Mouse (Mus musculus) ovary, postnatal 10 days (tissue): ENCODE measurements around the gene Mtx1.
"Not testable (repeated sequence)": the region's sequence is repeated elsewhere in the genome, so short reads cannot be mapped to it uniquely, and the experiment has no call there.

Experiments
- DNase-seq: peaks from one replicate; pipeline ENCODE4 v3.0.0; 2022; ENCODE audit warnings: low spot score

The Mtx1 gene

DNA sequence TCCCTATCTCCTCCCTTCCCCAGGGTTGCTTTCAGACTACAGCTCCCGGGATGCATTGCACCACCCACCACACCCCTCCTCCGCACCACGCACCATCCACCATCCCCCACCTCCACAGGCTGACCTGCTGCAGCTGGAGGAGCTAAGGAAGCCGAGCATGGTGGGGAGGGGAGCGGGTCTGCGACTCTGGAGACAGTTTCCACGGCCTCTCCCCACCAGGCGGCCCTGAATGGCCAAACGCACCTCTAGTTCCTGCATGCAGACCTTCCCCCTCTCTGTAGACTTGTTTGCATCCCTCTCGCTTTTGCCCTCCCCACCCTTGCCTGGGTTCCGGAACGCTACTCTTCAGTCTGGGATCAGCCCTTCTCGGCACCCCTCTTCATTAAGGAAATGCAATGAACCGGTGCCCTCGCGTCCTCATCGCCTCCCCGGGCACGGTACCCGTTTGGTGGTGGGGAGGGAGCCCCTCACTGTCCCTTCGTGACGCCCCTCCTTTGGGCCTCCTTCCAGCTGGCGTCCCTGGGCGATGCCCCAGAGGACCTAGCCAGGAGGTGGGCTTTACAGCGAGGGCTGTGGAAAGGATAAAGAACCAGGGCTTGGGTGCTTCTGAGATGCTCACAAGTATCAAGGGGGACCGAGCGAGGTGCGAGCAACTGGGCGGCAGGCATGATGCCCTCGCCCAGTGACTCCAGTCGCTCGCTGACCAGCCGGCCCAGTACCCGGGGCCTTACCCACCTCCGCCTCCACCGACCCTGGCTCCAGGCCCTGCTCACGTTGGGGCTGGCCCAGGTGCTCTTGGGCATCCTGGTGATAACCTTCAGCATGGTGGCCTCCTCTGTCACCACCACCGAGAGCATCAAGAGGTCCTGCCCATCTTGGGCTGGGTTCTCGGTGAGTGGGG lies 43.6 kb downstream of the Mtx1 start, which contains the start of gene Fam189b:
TSS of gene Fam189b (plus strand) at position 86 of the 901 bp plus-strand sequence.
- DNase-seq, result peak; percentile 69

GRCm38 (mm10) chr3:89182531-89183057 lies 44.3 kb downstream of the Mtx1 start:
- no peak for DNase-seq

GRCm38 (mm10) chr3:89181749-89182500 lies 45.0 kb downstream of the Mtx1 start:
- no peak for DNase-seq

DNA sequence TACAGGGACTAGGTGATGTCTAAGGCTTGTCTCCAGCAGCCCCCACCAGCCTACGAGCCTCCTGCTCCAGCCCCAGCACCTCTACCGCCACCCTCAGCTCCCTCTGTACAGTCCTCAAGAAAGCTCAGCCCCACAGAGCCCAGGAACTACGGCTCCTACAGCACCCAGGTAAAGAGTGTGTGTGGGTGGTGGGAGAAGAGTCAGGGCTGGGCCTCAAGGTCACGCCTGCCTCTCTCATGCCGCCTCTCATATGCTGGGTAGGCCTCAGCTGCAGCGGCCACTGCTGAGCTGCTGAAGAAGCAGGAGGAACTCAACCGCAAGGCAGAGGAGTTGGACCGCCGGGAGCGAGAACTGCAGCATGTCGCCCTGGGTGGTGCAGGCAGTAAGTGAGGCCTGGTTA lies 47.8 kb downstream of the Mtx1 start:
- no peak for DNase-seq

DNA sequence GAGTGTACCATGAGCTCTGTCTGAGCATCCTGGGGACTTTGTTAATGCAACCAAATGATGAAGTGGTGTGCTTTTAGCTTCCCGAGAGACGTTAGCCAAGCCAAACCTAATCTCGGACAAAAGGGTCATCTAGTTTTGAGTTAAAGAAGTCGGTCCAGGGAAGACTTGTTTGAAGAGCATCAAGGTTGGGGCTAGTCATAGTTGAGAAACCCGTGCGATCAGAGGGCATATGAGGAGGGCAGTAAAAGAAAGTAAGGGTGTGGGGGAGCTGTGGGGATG lies 48.8 kb downstream of the Mtx1 start:
- no peak for DNase-seq

- peak; percentile 70 for DNase-seq
Observed at GRCm38 (mm10) chr3:89177242-89178106, 49.4 kb downstream of the Mtx1 start, which contains the start of gene Scamp3. TSS of gene Scamp3 (plus strand) at chr3:89177473.

- DNase-seq, result no peak
Observed at GRCm38 (mm10) chr3:89176421-89176820, 50.5 kb downstream of the Mtx1 start.

DNA sequence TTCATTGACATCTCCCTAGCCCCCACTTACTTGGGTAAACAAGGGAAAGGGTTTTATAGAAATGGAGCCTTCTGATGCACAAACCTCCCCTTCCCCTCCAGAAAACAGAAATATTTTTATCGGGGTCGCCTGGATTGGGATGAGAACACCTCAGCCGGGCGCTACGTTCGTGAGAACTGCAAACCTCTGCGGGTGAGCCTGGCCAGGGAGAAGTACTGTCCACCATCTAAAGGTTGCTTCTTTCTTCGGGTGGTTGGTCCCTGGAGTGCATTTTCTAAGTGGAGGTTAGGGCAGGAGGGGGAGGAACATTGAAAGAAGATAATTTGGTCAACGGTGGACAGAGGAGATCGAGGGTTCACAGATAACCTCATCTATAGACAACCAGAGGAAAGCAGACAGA lies 51.3 kb downstream of the Mtx1 start:
- DNase-seq, result no peak

DNA sequence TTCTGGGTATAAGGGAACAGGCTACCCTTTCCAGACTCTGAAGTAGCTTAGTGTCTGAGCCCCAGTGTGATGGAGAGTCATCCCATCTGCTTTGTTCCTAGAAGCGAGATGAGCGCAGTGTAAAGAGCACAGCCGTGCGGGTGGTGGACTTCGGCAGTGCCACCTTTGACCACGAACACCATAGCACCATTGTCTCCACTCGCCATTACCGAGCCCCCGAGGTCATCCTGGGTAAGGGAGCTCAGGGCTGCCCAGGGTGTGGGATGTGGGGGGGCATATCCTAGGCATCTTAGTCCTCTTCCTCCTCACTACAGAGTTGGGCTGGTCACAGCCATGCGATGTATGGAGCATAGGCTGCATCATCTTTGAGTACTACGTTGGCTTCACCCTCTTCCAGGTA lies 52.0 kb downstream of the Mtx1 start:
- no peak for DNase-seq

- no peak for DNase-seq
Observed at GRCm38 (mm10) chr3:89166945-89167344, 59.9 kb downstream of the Mtx1 start.

DNA sequence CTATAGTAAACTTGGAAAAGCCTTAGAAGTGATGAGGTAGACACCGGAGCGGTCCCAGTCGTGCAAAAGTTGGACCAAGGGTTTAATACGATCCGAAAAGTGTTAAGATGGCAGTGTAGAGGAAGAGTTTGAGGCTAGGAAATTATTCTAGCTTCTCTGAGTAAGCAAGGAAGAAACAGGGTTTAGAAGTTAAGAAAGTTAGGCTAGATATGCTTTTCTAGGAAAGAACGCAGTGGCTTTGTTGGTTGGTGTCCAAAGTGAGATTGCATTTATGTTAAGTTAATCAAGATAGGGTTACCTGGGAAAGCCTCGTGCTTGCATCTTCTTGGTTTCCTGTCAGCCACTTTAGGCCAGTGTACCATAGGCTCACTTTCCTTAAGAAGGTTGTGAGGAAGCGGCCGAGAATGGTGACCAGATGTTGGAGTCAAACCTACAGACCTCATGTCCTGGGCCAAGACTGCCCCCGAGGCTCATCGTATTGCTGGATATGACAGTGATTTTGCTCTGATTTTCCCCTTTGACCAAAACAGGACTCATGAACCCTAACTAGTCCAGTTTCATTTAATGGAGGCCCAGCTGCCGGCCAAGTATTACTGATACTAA lies 61.5 kb downstream of the Mtx1 start:
- no peak for DNase-seq

- DNase-seq, result peak; percentile 83
Observed at GRCm38 (mm10) chr3:89164506-89165267, 62.2 kb downstream of the Mtx1 start, which contains the start of gene Clk2. TSS of gene Clk2 (plus strand) at chr3:89164795.

GRCm38 (mm10) chr3:89163643-89164245 lies 63.1 kb downstream of the Mtx1 start:
- no peak for DNase-seq

- DNase-seq, result no peak
Observed at GRCm38 (mm10) chr3:89163123-89163522, 63.8 kb downstream of the Mtx1 start.

- no peak for DNase-seq
Observed at GRCm38 (mm10) chr3:89161786-89162185, 65.1 kb downstream of the Mtx1 start.

- not testable (repeated sequence) for DNase-seq
Observed at GRCm38 (mm10) chr3:89161207-89161606, 65.7 kb downstream of the Mtx1 start.

- no peak for DNase-seq
Observed at GRCm38 (mm10) chr3:89159616-89160344, 67.1 kb downstream of the Mtx1 start, which contains the start of gene Hcn3. TSS of gene Hcn3 (minus strand) at chr3:89160196.

DNA sequence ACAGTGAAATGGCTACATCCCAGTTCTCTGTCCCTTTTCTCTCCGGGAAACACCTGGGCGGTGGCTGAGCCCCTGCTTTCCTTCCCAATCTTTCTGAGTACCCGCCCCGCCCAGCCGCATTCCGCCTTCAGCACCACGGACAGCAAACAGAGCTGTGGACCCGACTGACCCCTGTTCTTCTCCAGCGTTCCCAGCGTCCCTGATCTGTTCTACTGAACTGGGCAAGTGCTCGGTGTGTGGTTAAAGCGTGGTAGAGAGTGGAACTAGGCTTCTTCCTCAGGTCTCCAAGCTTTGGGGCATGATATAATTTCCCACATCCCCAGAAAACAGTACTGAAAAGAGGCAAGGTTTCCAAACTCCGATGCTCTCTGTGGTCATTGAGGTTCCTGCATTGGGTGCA lies 67.7 kb downstream of the Mtx1 start:
- DNase-seq, result peak; percentile 56
